Mouse (Mus musculus): ENCODE measurements around the gene Tcp1. TPM values are rescaled to one million over a fixed set of nuclear protein-coding genes. Genes with fewer than 3 reads are reported as not detected.
A peak's percentile ranks its signal among the peaks of the same experiment; 100 is the strongest.
"Not testable (repeated sequence)": the region's sequence is repeated elsewhere in the genome, so short reads cannot be mapped to it uniquely, and the experiment has no call there.

The Tcp1 gene
- polyA plus RNA-seq, 1 experiment from 2014 or later, result 136 TPM

- H3K4me2 ChIP-seq (ENCODE audit: low read depth, low read length), result peak overlapping the region; percentile 6; the same call in 1 of the 2 replicates
- H3K27me3 ChIP-seq (ENCODE audit: insufficient read depth, low read length), result no peaks in the 10 kb centered on the region
- no peak for ATAC-seq
- TF ChIP-seq CTCF (IDR thresholded peaks at IDR 0.05; ENCODE audit: low read depth) (no peak), EP300 (IDR thresholded peaks at IDR 0.05; ENCODE audit: low read depth) (no peak)
- no peak for DNase-seq
- H3K4me1 ChIP-seq (ENCODE audit: insufficient read depth), result peaks cover 8% of the 10 kb centered on the region
- H3K36me3 ChIP-seq (replicated peaks; ENCODE audit: insufficient read depth, low read length), result 0 out of 2 replicates have a peak, but pooled peaks cover 1% of the 10 kb centered on the region
- no peaks in the 10 kb centered on the region for H3K9me3 ChIP-seq (ENCODE audit: low read length)
- WGBS (ENCODE audit: insufficient replicate concordance), result 55% methylated on average over 2 of the region's 2 CpGs
- H3K9ac ChIP-seq (replicated peaks), result no peak overlapping the region
- peak overlapping the region; percentile 71 for H3K27ac ChIP-seq (ENCODE audit: low read depth)
- no peak overlapping the region for H3K4me3 ChIP-seq (ENCODE audit: low read depth, low read length)
Observed at GRCm38 (mm10) chr17:12938077-12938476, 22.6 kb downstream of the Tcp1 start.

GRCm38 (mm10) chr17:12939377-12940148 lies 24.1 kb downstream of the Tcp1 start:
- WGBS (ENCODE audit: insufficient replicate concordance), result 44% methylated on average over 2 of the region's 12 CpGs
- H3K27me3 ChIP-seq (ENCODE audit: insufficient read depth, low read length); H3K4me1 ChIP-seq (ENCODE audit: insufficient read depth); DNase-seq; H3K36me3 ChIP-seq (replicated peaks; ENCODE audit: insufficient read depth, low read length); H3K9me3 ChIP-seq (ENCODE audit: low read length): not testable (repeated sequence)
- peak overlapping the region; percentile 68 for H3K27ac ChIP-seq (ENCODE audit: low read depth)
- H3K4me2 ChIP-seq (ENCODE audit: low read depth, low read length), result peak overlapping the region; percentile 73
- ATAC-seq, result 0 out of 2 replicates have a peak, but pooled peaks have one; percentile 5
- H3K9ac ChIP-seq (replicated peaks), result peak overlapping the region; percentile 44
- peak overlapping the region; percentile 39 for H3K4me3 ChIP-seq (ENCODE audit: low read depth, low read length)

- H3K4me1 ChIP-seq (ENCODE audit: insufficient read depth), result peaks cover 8% of the 10 kb centered on the region
- H3K9me3 ChIP-seq (ENCODE audit: low read length), result no peaks in the 10 kb centered on the region
- H3K9ac ChIP-seq (replicated peaks), result peak within 1 kb of the TSS; percentile 44
- TF ChIP-seq EP300 (IDR thresholded peaks at IDR 0.05; ENCODE audit: low read depth) (0 out of 2 replicates have a peak, but pooled peaks have one; percentile 39), CTCF (IDR thresholded peaks at IDR 0.05; ENCODE audit: low read depth) (no peak)
- peak; percentile 54 for ATAC-seq
- H3K27me3 ChIP-seq (ENCODE audit: insufficient read depth, low read length), result no peaks in the 10 kb centered on the region
- peaks cover 6% of the 10 kb centered on the region; the same call in 1 of the 2 replicates for H3K36me3 ChIP-seq (replicated peaks; ENCODE audit: insufficient read depth, low read length)
- DNase-seq, result peak; percentile 66
- H3K4me2 ChIP-seq (ENCODE audit: low read depth, low read length), result peak within 1 kb of the TSS; percentile 73
- peak within 1 kb of the TSS; percentile 68 for H3K27ac ChIP-seq (ENCODE audit: low read depth)
- H3K4me3 ChIP-seq (ENCODE audit: low read depth, low read length), result peak within 1 kb of the TSS; percentile 39
- 10% methylated on average over 26 of the region's 27 CpGs for whole genome bisulfite sequencing (ENCODE audit: insufficient replicate concordance)
Observed at GRCm38 (mm10) chr17:12940151-12940805, 24.8 kb downstream of the Tcp1 start, which contains the start of gene Acat3. Gene Acat3 (minus strand): TSS chr17:12940600.

GRCm38 (mm10) chr17:12941543-12942260 lies 26.2 kb downstream of the Tcp1 start:
- Histone ChIP-seq H3K27ac (ENCODE audit: low read depth) (no peak overlapping the region), H3K4me1 (ENCODE audit: insufficient read depth) (peaks cover 8% of the 10 kb centered on the region), H3K9me3 (ENCODE audit: low read length) (no peaks in the 10 kb centered on the region), H3K9ac (replicated peaks) (no peak overlapping the region), H3K4me2 (ENCODE audit: low read depth, low read length) (no peak overlapping the region), H3K4me3 (ENCODE audit: low read depth, low read length) (no peak overlapping the region), H3K36me3 (replicated peaks; ENCODE audit: insufficient read depth, low read length) (peaks cover 11% of the 10 kb centered on the region; the same call in 1 of the 2 replicates), H3K27me3 (ENCODE audit: insufficient read depth, low read length) (no peaks in the 10 kb centered on the region)
- TF ChIP-seq EP300 (IDR thresholded peaks at IDR 0.05; ENCODE audit: low read depth), result no peak
- TF ChIP-seq CTCF (IDR thresholded peaks at IDR 0.05; ENCODE audit: low read depth), result no peak
- ATAC-seq, result no peak
- 65% methylated on average over 8 of the region's 8 CpGs for WGBS (ENCODE audit: insufficient replicate concordance)
- no peak for DNase-seq

- H3K4me3 ChIP-seq (ENCODE audit: low read depth, low read length), result no peak overlapping the region
- H3K27ac ChIP-seq (ENCODE audit: low read depth), result no peak overlapping the region
- DNase-seq, result no peak
- WGBS (ENCODE audit: insufficient replicate concordance), result 82% methylated on average over 6 of the region's 6 CpGs
- H3K36me3 ChIP-seq (replicated peaks; ENCODE audit: insufficient read depth, low read length), result peaks cover 11% of the 10 kb centered on the region; the same call in 1 of the 2 replicates
- TF ChIP-seq EP300 (IDR thresholded peaks at IDR 0.05; ENCODE audit: low read depth) (no peak), CTCF (IDR thresholded peaks at IDR 0.05; ENCODE audit: low read depth) (no peak)
- no peak for ATAC-seq
- no peak overlapping the region for H3K9ac ChIP-seq (replicated peaks)
- H3K4me1 ChIP-seq (ENCODE audit: insufficient read depth), result peaks cover 8% of the 10 kb centered on the region
- H3K4me2 ChIP-seq (ENCODE audit: low read depth, low read length), result no peak overlapping the region
- no peaks in the 10 kb centered on the region for H3K27me3 ChIP-seq (ENCODE audit: insufficient read depth, low read length)
- H3K9me3 ChIP-seq (ENCODE audit: low read length), result no peaks in the 10 kb centered on the region
Observed at GRCm38 (mm10) chr17:12942459-12943162, 27.1 kb downstream of the Tcp1 start.
